Mouse (Mus musculus): Measurements from ENCODE around the gene Maip1. TPM values are rescaled to one million over a fixed set of nuclear protein-coding genes. Genes with fewer than 3 reads are reported as not detected.

Maip1 gene
- polyA plus RNA-seq, 1 experiment from 2014 or later, result 11.1 TPM

GRCm38 (mm10) chr1:57429786-57430483 is 23.8 kb downstream of the Maip1 start:
- no peak for ATAC-seq (ENCODE audit: low read depth)
- no peak overlapping the region for H3K4me3 ChIP-seq (replicated peaks)
- H3K27me3 ChIP-seq, result peaks cover 3% of the 10 kb centered on the region; the same call in 1 of the 2 replicates
- 17% methylated on average over 12 of the region's 12 CpGs for whole genome bisulfite sequencing (ENCODE audit: insufficient replicate concordance)
- no peak overlapping the region for H3K4me2 ChIP-seq
- no peak for DNase-seq
- no peak overlapping the region for H3K27ac ChIP-seq
- no peaks in the 10 kb centered on the region for H3K9me3 ChIP-seq (replicated peaks)
- no peaks in the 10 kb centered on the region for H3K4me1 ChIP-seq (replicated peaks)
- H3K36me3 ChIP-seq, result no peaks in the 10 kb centered on the region
- H3K9ac ChIP-seq, result no peak overlapping the region

- H3K9ac ChIP-seq, result no peak overlapping the region
- H3K4me1 ChIP-seq (replicated peaks), result peaks cover 13% of the 10 kb centered on the region
- WGBS (ENCODE audit: insufficient replicate concordance), result 73% methylated on average over 7 of the region's 7 CpGs
- no peak for DNase-seq
- H3K27me3 ChIP-seq, result peaks cover 3% of the 10 kb centered on the region; the same call in 1 of the 2 replicates
- no peaks in the 10 kb centered on the region for H3K9me3 ChIP-seq (replicated peaks)
- H3K27ac ChIP-seq, result no peak overlapping the region
- no peaks in the 10 kb centered on the region for H3K36me3 ChIP-seq
- no peak for ATAC-seq (ENCODE audit: low read depth)
- no peak overlapping the region for H3K4me2 ChIP-seq
- H3K4me3 ChIP-seq (replicated peaks), result no peak overlapping the region
Measured at GRCm38 (mm10) chr1:57433141-57433540, 27.0 kb downstream of the Maip1 start.

- Histone ChIP-seq H3K4me2 (peak overlapping the region; percentile 45), H3K27ac (no peak overlapping the region), H3K9ac (no peak overlapping the region), H3K36me3 (no peaks in the 10 kb centered on the region), H3K27me3 (no peaks in the 10 kb centered on the region), H3K9me3 (replicated peaks) (no peaks in the 10 kb centered on the region), H3K4me1 (replicated peaks) (peaks cover 13% of the 10 kb centered on the region), H3K4me3 (replicated peaks) (peak overlapping the region; percentile 1)
- ATAC-seq (ENCODE audit: low read depth) (peak; percentile 74), DNase-seq (peak; percentile 54)
- 24% methylated on average over 9 of the region's 9 CpGs for WGBS (ENCODE audit: insufficient replicate concordance)
Measured at GRCm38 (mm10) chr1:57436408-57436807, 30.3 kb downstream of the Maip1 start.

- H3K9ac ChIP-seq, result no peak overlapping the region
- WGBS (ENCODE audit: insufficient replicate concordance), result 24% methylated on average over 9 of the region's 9 CpGs
- no peaks in the 10 kb centered on the region for H3K9me3 ChIP-seq (replicated peaks)
- H3K4me2 ChIP-seq, result peak overlapping the region; percentile 45
- peaks cover 13% of the 10 kb centered on the region for H3K4me1 ChIP-seq (replicated peaks)
- no peaks in the 10 kb centered on the region for H3K27me3 ChIP-seq
- no peak for ATAC-seq (ENCODE audit: low read depth)
- H3K36me3 ChIP-seq, result no peaks in the 10 kb centered on the region
- peak overlapping the region; percentile 37; the same call in 1 of the 2 replicates for H3K27ac ChIP-seq
- peak overlapping the region; percentile 1 for H3K4me3 ChIP-seq (replicated peaks)
- no peak for DNase-seq
Measured at GRCm38 (mm10) chr1:57436954-57437353, 30.8 kb downstream of the Maip1 start.

- Histone ChIP-seq H3K4me1 (replicated peaks) (peaks cover 13% of the 10 kb centered on the region), H3K4me2 (no peak overlapping the region), H3K4me3 (replicated peaks) (no peak overlapping the region), H3K36me3 (no peaks in the 10 kb centered on the region), H3K27me3 (no peaks in the 10 kb centered on the region), H3K9me3 (replicated peaks) (no peaks in the 10 kb centered on the region), H3K27ac (no peak overlapping the region), H3K9ac (no peak overlapping the region)
- whole genome bisulfite sequencing (ENCODE audit: insufficient replicate concordance), result 61% methylated on average over 6 of the region's 6 CpGs
- no peak for ATAC-seq (ENCODE audit: low read depth)
- DNase-seq, result no peak
Measured at GRCm38 (mm10) chr1:57439026-57439425, 32.9 kb downstream of the Maip1 start.

GRCm38 (mm10) chr1:57440771-57441170 is 34.6 kb downstream of the Maip1 start:
- WGBS (ENCODE audit: insufficient replicate concordance), result 36% methylated on average over 4 of the region's 4 CpGs
- no peak for DNase-seq

GRCm38 (mm10) chr1:57445679-57446078 is 39.6 kb downstream of the Maip1 start:
- no peak overlapping the region for H3K4me3 ChIP-seq (replicated peaks)
- no peak overlapping the region for H3K4me2 ChIP-seq
- no peaks in the 10 kb centered on the region for H3K27me3 ChIP-seq
- 69% methylated on average over 10 of the region's 10 CpGs for WGBS (ENCODE audit: insufficient replicate concordance)
- H3K27ac ChIP-seq, result no peak overlapping the region
- no peaks in the 10 kb centered on the region for H3K4me1 ChIP-seq (replicated peaks)
- no peak overlapping the region for H3K9ac ChIP-seq
- ATAC-seq (ENCODE audit: low read depth), result no peak
- H3K36me3 ChIP-seq, result no peaks in the 10 kb centered on the region
- H3K9me3 ChIP-seq (replicated peaks), result no peaks in the 10 kb centered on the region
- DNase-seq, result no peak

More at GRCm38 (mm10) chr1:57440771-57441170, 34.6 kb downstream of the Maip1 start:
- H3K36me3 ChIP-seq, result no peaks in the 10 kb centered on the region
- no peak overlapping the region for H3K4me2 ChIP-seq
- no peak for ATAC-seq (ENCODE audit: low read depth)
- peaks cover 13% of the 10 kb centered on the region for H3K4me1 ChIP-seq (replicated peaks)
- H3K9me3 ChIP-seq (replicated peaks), result no peaks in the 10 kb centered on the region
- no peak overlapping the region for H3K4me3 ChIP-seq (replicated peaks)
- no peaks in the 10 kb centered on the region for H3K27me3 ChIP-seq
- H3K27ac ChIP-seq, result no peak overlapping the region
- no peak overlapping the region for H3K9ac ChIP-seq

- DNase-seq (no peak), ATAC-seq (ENCODE audit: low read depth) (no peak)
- Histone ChIP-seq H3K36me3 (no peaks in the 10 kb centered on the region), H3K27ac (no peak overlapping the region), H3K9me3 (replicated peaks) (no peaks in the 10 kb centered on the region), H3K4me3 (replicated peaks) (no peak overlapping the region), H3K27me3 (no peaks in the 10 kb centered on the region), H3K4me1 (replicated peaks) (no peaks in the 10 kb centered on the region), H3K9ac (no peak overlapping the region), H3K4me2 (no peak overlapping the region)
- 63% methylated on average over 1 of the region's 1 CpGs for WGBS (ENCODE audit: insufficient replicate concordance)
Measured at GRCm38 (mm10) chr1:57450241-57450640, 44.1 kb downstream of the Maip1 start.

- Histone ChIP-seq H3K9ac (no peak overlapping the region), H3K9me3 (replicated peaks) (no peaks in the 10 kb centered on the region), H3K4me3 (replicated peaks) (no peak overlapping the region), H3K4me1 (replicated peaks) (no peaks in the 10 kb centered on the region), H3K27me3 (no peaks in the 10 kb centered on the region), H3K27ac (no peak overlapping the region), H3K4me2 (no peak overlapping the region), H3K36me3 (no peaks in the 10 kb centered on the region)
- no peak for DNase-seq
- ATAC-seq (ENCODE audit: low read depth), result no peak
- 68% methylated on average over 6 of the region's 6 CpGs for WGBS (ENCODE audit: insufficient replicate concordance)
Measured at GRCm38 (mm10) chr1:57460305-57460940, 54.3 kb downstream of the Maip1 start.

Other genes starting within 250 kb of the Maip1 start
- gene 1700066M21Rik, start 28.7 kb upstream of the Maip1 start, polyA plus RNA-seq (2015; fragmentation: Nextera tagmentation; extraction: Ambion mirVana), result 8.9 and 11.6 TPM in 2 replicates
- 17.3 and 21.7 TPM in 2 replicates for gene Tyw5, start 773 bp downstream of the Maip1 start, polyA plus RNA-seq (2015; fragmentation: Nextera tagmentation; extraction: Ambion mirVana)